Mouse (Mus musculus): ENCODE measurements around the gene Mob4.

The Mob4 gene

DNA sequence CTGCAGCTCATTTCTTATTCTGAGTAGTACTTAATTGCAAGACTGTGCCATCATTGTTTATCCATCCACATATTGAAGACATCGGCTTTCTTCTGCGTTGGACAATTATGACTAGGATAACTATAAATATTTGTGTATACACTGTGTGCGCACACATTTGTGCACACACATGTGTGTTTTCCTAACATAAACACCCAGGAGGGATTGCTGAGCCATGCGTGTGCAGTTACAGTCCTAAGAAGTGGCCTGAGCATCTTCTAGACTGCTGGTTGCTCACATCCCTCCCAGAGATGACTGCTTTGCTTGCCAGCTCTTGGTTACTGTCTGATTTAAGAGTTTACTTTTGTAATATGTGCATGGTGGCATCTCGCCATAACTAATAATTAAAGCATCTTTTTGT is 51.4 kb downstream of the Mob4 start:
- DNase-seq (ENCODE audit: low read depth, low spot score) = no peak

GRCm38 (mm10) chr1:55185718-55186117 is 54.7 kb downstream of the Mob4 start:
- DNase-seq (ENCODE audit: low read depth, low spot score) = no peak

DNA sequence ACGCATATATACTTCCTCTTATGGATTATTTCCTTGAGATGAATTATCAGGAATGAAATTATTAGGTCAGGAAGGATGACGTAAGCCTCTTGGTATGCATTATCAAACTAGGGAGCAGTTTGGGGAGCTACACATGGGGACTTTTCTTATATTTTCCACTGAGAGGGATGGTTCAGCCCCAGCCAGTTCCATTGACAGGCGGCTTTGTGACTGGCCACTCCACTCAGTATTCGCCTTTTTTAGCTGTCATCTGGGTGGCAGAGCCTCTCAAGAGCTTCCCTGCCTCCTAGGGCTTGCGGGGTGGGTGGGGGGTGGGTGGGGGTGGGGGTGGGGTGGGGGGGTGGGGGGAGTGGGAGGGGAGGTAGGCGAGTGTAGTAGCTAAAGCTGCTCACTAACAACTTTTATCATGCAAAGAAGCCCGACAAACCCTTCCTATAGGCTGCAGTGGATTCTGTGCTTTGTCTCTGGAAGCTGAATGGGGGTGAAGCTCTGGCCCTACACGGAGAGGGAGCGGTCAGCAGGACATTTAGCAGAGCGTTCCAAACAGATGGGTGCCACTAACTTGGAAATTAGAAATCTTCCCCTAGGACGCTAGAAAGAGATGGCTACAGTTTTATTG is 55.7 kb downstream of the Mob4 start:
- no peak for DNase-seq (ENCODE audit: low read depth, low spot score)

DNA sequence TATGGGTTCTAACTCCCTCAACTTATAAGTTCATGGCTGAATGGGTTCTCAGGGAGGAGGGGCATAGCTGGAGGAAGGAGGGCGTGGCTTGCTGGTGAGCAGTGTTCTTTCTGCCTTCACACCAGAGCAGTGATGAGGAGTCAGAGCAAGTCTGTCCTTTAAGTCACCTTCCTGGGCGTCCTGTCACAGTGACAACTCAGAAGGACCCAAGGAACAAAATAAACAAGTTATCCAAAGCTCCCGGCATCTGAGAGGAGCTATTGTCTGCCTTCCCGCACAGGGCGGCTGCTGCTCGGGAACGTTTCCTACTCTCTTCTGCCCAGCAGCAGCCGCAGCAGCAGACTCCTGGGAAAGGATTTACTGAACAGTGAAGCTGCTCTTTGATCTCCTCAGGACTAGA is 61.0 kb downstream of the Mob4 start:
- no peak for DNase-seq (ENCODE audit: low read depth, low spot score)

DNA sequence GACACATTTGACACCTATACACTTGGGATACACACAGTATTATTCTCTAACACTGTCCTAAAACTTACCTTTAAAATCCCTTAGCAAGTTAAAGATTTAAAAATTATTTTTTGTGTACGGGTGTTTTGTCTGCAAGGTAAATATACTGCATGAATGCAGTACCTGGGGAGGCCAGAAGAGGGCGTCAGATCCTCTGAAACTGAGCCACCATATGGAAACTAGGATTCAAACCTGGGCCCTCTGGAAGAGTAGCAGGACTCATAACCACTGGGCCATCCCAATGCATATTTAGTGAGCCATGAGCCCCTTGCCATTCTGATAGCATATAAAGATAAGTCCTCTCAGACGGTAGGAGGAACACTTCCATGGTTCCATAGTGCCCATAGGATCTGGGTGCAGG is 61.8 kb downstream of the Mob4 start:
- peak; percentile 21 for DNase-seq (ENCODE audit: low read depth, low spot score)

GRCm38 (mm10) chr1:55193316-55193715 is 62.3 kb downstream of the Mob4 start:
- no peak for DNase-seq (ENCODE audit: low read depth, low spot score)

DNA sequence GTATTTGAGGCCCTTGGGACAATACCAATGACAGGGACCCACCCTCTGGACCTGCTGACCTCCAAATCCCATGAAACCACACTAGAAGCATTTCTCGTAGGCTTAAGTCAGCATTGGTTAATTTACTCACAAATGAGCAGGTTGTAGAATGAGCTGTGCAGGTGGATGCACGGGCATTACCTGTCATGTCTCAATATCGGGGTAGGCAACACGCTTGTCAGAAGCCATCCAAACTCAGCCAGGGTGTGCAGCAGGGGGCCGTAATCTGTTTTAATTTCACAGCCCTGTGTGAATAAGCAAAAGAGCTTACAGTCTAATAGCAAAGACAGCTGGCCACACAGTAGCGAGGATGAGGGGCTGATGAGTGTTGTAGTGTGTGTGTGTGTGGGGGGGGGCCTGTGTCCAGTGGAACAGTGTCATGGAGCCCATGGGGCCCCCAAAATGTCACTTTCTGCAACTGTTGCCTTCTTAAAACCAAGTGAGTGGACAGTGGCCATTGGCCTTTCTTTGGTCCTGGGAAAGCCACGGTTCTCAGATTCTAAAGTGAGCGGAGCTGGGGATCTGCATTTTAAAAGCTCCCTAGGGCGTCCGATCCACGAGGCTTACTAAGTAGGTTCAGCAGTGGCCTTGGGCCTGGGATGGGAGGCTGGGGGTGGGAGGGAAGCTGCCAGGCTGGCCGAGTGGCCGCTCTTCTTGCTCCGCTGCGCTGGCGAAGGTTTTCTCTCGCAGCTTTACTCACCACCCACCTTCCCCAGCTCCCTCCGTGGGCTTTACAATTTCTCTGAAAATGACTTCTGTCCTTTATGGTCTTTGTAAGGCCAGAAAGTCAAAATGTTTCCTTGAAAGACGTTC is 63.3 kb downstream of the Mob4 start:
- DNase-seq (ENCODE audit: low read depth, low spot score) = no peak

GRCm38 (mm10) chr1:55195021-55195420 is 64.0 kb downstream of the Mob4 start:
- no peak for DNase-seq (ENCODE audit: low read depth, low spot score)

DNA sequence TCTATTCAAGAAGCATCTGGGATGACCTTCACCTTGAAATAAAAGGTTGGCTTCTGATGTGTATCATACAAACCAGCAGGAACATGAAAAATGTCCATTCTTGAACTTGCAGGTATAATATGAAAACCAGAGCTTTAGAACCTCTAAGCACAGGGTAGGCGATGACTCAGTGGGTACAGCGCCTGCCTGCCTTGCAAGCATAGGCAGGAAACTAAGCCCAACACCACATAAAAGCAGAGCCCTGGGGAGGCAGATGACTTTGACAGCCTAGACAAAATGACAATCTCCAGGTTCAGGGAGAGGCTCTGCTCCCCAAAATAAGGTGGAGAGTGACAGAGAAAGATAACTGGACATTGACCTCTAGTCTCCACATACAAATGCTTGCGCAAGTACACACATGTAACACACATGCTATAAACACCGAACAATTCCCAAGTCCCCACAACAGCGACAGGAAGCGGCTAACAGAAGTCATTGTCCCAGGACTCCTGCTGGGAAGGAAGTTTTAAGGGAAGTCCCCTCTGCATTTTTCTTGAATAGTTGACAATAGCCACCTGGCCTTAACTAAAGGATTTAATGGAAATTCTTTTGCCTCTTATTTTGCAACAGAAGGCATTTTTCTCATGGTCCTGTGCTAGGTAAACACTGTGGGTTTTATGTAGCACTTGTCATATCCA is 65.4 kb downstream of the Mob4 start:
- DNase-seq (ENCODE audit: low read depth, low spot score) = peak; percentile 47

GRCm38 (mm10) chr1:55198719-55199118 is 67.7 kb downstream of the Mob4 start:
- no peak for DNase-seq (ENCODE audit: low read depth, low spot score)

DNA sequence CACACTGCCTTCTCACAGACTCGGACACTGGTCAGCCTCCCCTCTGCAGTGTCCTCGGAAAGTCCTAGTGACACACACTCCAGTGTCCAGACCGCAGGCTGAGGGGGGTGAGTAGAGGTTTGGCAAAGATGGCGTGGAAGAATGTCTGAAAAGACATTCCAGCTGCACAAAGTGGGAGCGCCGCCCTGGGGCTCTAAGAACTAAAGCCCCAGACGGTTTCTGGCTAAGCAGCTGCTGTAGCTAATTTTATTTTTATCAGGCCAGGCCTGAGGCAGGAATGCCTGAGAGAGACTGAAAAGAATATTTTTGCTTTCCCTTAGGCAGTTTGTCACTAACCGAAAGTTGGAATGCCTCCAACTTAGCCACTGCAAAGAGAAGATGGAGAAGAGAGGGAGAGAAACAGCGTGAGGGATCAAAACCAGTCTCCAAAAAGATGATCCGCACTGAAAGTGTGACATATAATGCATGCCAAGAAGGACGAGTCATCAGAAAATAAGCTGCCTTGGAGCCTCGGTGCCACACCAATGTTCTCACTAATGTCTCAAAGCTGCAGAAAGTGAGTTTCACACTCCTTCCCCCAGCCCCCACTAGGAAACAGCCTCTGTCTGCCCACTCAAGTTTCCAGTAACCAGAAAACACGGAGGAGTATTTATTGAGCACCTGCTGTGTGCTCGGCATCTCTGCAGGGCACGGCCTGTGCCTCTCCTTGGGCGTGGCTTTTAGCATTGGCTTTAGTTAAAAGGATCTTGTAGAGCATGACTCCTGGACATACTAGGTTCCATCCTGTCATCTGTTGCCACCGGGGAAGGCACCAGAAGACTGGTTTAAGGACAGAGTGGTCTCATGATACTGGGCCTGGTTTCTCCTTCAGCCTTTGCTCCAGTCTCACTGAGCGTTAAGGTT is 71.1 kb downstream of the Mob4 start:
- DNase-seq (ENCODE audit: low read depth, low spot score) = no peak

Data from CD4-positive helper T cell, adult 2 months (primary cell).